Mouse (Mus musculus) embryonic facial prominence, embryonic 11.5 days (tissue): ENCODE results near the gene Golga2. TPM values are rescaled to one million over a fixed set of nuclear protein-coding genes. Genes with fewer than 3 reads are reported as not detected.

Experiments used
- ATAC-seq: fragments of 200-750 bp; cut with Nextera tagmentation; replicated peaks from 2 replicates; pipeline ENCODE4 v1.8.0; 2017; ENCODE audit warnings: low read depth; ENCODE audit not compliant: insufficient number of reproducible peaks, low FRiP score, low TSS enrichment
- DNase-seq: peaks from one replicate; pipeline ENCODE4 v3.0.0-alpha.2; 2015; ENCODE audit warnings: low spot score
- H3K27ac ChIP-seq: fragments of 300-500 bp; sonication (generic); replicated peaks from 2 replicates; pipeline ENCODE4 v1.5.1; 2014; ENCODE audit warnings: mild to moderate bottlenecking, low read depth, low read length, control low read depth
- H3K27me3 ChIP-seq: fragments of 300-500 bp; sonication (generic); 2 replicates; pipeline ENCODE4 v1.6.1; 2014; ENCODE audit warnings: mild to moderate bottlenecking, low read length, moderate library complexity, mixed read lengths; ENCODE audit not compliant: control insufficient read depth, insufficient read depth
- H3K36me3 ChIP-seq: fragments of 300-500 bp; sonication (generic); replicated peaks from 2 replicates; pipeline ENCODE4 v1.6.1; 2014; ENCODE audit warnings: low read depth, mild to moderate bottlenecking, low read length, moderate library complexity, mixed read lengths; ENCODE audit not compliant: control insufficient read depth, insufficient read depth
- H3K4me1 ChIP-seq: fragments of 300-500 bp; sonication (generic); 2 replicates; pipeline ENCODE4 v1.6.1; 2014; ENCODE audit warnings: low read length, mixed read lengths; ENCODE audit not compliant: control insufficient read depth, insufficient read depth
- H3K4me2 ChIP-seq: fragments of 300-500 bp; sonication (generic); 2 replicates; pipeline ENCODE4 v1.6.1; 2014; ENCODE audit warnings: low read depth, mild to moderate bottlenecking, control low read depth, low read length, moderate library complexity
- H3K4me3 ChIP-seq: fragments of 300-500 bp; sonication (generic); 2 replicates; pipeline ENCODE4 v1.5.1; 2014; ENCODE audit warnings: low read depth, low read length, control low read depth
- H3K9ac ChIP-seq: fragments of 300-500 bp; sonication (generic); replicated peaks from 2 replicates; pipeline ENCODE4 v1.6.1; 2014; ENCODE audit warnings: mild to moderate bottlenecking, control low read depth, low read length
- H3K9me3 ChIP-seq: fragments of 300-500 bp; sonication (generic); replicated peaks from 2 replicates; pipeline ENCODE4 v1.6.1; 2016; ENCODE audit warnings: mild to moderate bottlenecking, low read length, inconsistent platforms, mixed read lengths; ENCODE audit not compliant: control insufficient read depth
- WGBS: fragments of 180-500 bp; shearing (Covaris S2); extraction: QIAGEN DNeasy Blood & Tissue Kit; methylation state at CpG from one replicate; pipeline ENCODE4 v1.1.7; 2014; 5-methylcytosine and 5-hydroxymethylcytosine counted together
- microRNA-seq: library from miRNA; unstranded; fragments of <30 nt; microRNA quantifications from one replicate; pipeline ENCODE4, GENCODE M21; 2016; ENCODE audit warnings: borderline number of aligned reads
- polyA plus RNA-seq: library from polyadenylated mRNA; unstranded; fragments of >200 nt; fragmentation: Nextera tagmentation; extraction: Ambion mirVana; gene quantifications from 2 replicates; pipeline ENCODE4 v1.2.1, GENCODE M21; 2014

Gene Golga2
- polyA plus RNA-seq, 1 experiment from 2014 or later = 14.9 TPM

DNA sequence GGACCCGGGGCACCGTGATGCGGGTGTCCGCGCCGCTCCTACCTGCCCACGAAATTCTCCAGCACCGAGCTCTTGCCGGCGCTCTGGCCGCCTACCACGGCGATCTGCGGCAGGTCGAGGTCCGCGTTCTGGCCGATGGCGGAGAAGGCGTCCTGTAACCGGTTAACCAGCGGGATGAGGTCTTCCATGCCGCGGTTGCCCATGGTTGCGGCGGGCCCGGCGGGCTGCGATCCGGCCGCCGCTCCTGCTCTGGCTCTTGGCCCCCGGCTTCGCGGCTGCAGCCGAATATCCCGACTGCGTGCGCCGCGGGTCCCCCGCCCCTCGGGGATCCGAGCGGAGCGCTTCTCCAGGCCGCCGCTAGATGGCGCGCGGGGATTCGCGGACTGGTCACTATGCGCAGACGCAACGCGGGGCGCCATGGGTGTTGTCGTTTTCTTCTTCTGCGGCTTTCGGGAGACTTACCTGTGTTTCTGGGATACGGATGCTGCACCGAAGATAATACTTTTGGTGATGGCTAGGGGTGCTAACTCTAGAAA lies 65.9 kb downstream of the Golga2 start, which contains the start of gene Dnm1:
TSS of gene Dnm1 (minus strand) at position 332 of the 536 bp plus-strand sequence.
- peak within 1 kb of the TSS; percentile 87 for H3K4me2 ChIP-seq
- DNase-seq (peak; percentile 96), ATAC-seq (peak; percentile 14; the same call in 1 of the 2 replicates)
- peaks cover 10% of the 10 kb centered on the region for H3K4me1 ChIP-seq
- H3K27ac ChIP-seq = peak within 1 kb of the TSS; percentile 71
- H3K4me3 ChIP-seq = peak within 1 kb of the TSS; percentile 73
- H3K27me3 ChIP-seq = no peaks in the 10 kb centered on the region
- peak within 1 kb of the TSS; percentile 74 for H3K9ac ChIP-seq
- no peaks in the 10 kb centered on the region for H3K9me3 ChIP-seq
- under 1% methylated on average over 63 of the region's 63 CpGs for WGBS
- H3K36me3 ChIP-seq = no peaks in the 10 kb centered on the region

- Histone ChIP-seq H3K4me2 (no peak overlapping the region), H3K4me3 (no peak overlapping the region), H3K9ac (no peak overlapping the region), H3K27me3 (no peaks in the 10 kb centered on the region), H3K4me1 (peaks cover 10% of the 10 kb centered on the region), H3K9me3 (no peaks in the 10 kb centered on the region), H3K27ac (no peak overlapping the region), H3K36me3 (no peaks in the 10 kb centered on the region)
- no peak for DNase-seq
- WGBS = 60% methylated on average over 6 of the region's 6 CpGs
- no peak for ATAC-seq
Observed at GRCm38 (mm10) chr2:32353836-32354235, 66.7 kb downstream of the Golga2 start.

GRCm38 (mm10) chr2:32354336-32354895 lies 67.2 kb downstream of the Golga2 start:
- H3K9me3 ChIP-seq = no peaks in the 10 kb centered on the region
- H3K27me3 ChIP-seq = no peaks in the 10 kb centered on the region
- no peak overlapping the region for H3K9ac ChIP-seq
- WGBS = 86% methylated on average over 3 of the region's 3 CpGs
- H3K4me2 ChIP-seq = no peak overlapping the region
- DNase-seq (no peak), ATAC-seq (no peak)
- H3K4me1 ChIP-seq = peaks cover 10% of the 10 kb centered on the region
- no peaks in the 10 kb centered on the region for H3K36me3 ChIP-seq
- H3K4me3 ChIP-seq = no peak overlapping the region
- H3K27ac ChIP-seq = no peak overlapping the region

DNA sequence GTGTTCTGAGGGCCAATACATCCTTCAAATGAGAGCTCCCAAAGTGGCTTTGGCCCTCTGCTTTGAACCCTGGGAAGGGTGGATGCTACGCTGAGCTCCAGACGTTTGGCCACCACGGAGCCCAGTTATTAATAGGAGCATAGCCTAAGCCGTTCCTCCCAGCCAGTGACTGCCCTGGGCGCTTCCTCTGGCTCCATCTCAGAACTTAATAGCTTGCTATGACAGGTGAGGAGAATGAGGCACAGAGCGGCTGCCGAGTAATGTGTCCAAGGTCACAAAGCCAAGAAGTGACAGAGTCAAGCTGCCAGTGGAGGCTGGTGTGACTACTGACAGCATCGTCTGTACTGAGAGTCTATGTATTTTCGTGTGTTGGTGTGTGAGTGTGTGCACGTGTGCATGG lies 69.0 kb downstream of the Golga2 start:
- WGBS = 65% methylated on average over 10 of the region's 10 CpGs
- no peak for ATAC-seq
- peaks cover 5% of the 10 kb centered on the region; the same call in 1 of the 2 replicates for H3K4me1 ChIP-seq

More for the DNA sequence above, 69.0 kb downstream of the Golga2 start:
- H3K9me3 ChIP-seq = no peaks in the 10 kb centered on the region
- no peak overlapping the region for H3K4me3 ChIP-seq
- no peak overlapping the region for H3K9ac ChIP-seq
- no peak overlapping the region for H3K27ac ChIP-seq
- no peak for DNase-seq
- no peak overlapping the region for H3K4me2 ChIP-seq
- H3K27me3 ChIP-seq = no peaks in the 10 kb centered on the region
- H3K36me3 ChIP-seq = no peaks in the 10 kb centered on the region

Small RNAs within 50 kb of the gene (microRNA-seq; reads per million reads assigned to microRNA genes)
- gene Gm23363 (not detected), gene Mir199b (1,429 reads per million, percentile 75 among the genes with 10 or more reads in this experiment)

Other genes with a start within 250 kb of the Golga2 start
- 1.8 and 1.9 TPM in 2 replicates for gene Fam78a, start 202.5 kb upstream of the Golga2 start, polyA plus RNA-seq
- gene Plpp7, start 191.9 kb upstream of the Golga2 start, polyA plus RNA-seq = 3.5 TPM in 2 replicates
- gene Prrc2b, start 136.3 kb upstream of the Golga2 start, polyA plus RNA-seq = 46.2 and 48.6 TPM in 2 replicates
- gene Pomt1, start 50.8 kb upstream of the Golga2 start, polyA plus RNA-seq = 15.5 and 16.1 TPM in 2 replicates
- 57.2 and 64.2 TPM in 2 replicates for gene Uck1, start 27.2 kb upstream of the Golga2 start, polyA plus RNA-seq
- gene Swi5, start 691 bp downstream of the Golga2 start, polyA plus RNA-seq = 392 and 406 TPM in 2 replicates
- 41.1 and 46.0 TPM in 2 replicates for gene Ciz1, start 64.9 kb downstream of the Golga2 start, polyA plus RNA-seq
- 31.0 and 35.3 TPM in 2 replicates for gene Dnm1, start 66.0 kb downstream of the Golga2 start, polyA plus RNA-seq
- gene 1110008P14Rik, start 94.6 kb downstream of the Golga2 start, polyA plus RNA-seq = 41.3 and 41.5 TPM in 2 replicates
- 0.95 and 1.2 TPM in 2 replicates for gene Lcn2, start 100.9 kb downstream of the Golga2 start, polyA plus RNA-seq
- gene Ptges2, start 108.5 kb downstream of the Golga2 start, polyA plus RNA-seq = 31.7 and 33.0 TPM in 2 replicates
- 5.0 and 6.0 TPM in 2 replicates for gene Naif1, start 163.1 kb downstream of the Golga2 start, polyA plus RNA-seq
- 20.6 and 21.7 TPM in 2 replicates for gene Slc25a25, start 164.1 kb downstream of the Golga2 start, polyA plus RNA-seq
- gene Fam102a, start 247.9 kb downstream of the Golga2 start, polyA plus RNA-seq = 10.2 and 11.7 TPM in 2 replicates